Mouse (Mus musculus): ENCODE results near the gene Stam.
"Not testable (repeated sequence)": the region's sequence is repeated elsewhere in the genome, so short reads cannot be mapped to it uniquely, and the experiment has no call there.

Stam gene

DNA sequence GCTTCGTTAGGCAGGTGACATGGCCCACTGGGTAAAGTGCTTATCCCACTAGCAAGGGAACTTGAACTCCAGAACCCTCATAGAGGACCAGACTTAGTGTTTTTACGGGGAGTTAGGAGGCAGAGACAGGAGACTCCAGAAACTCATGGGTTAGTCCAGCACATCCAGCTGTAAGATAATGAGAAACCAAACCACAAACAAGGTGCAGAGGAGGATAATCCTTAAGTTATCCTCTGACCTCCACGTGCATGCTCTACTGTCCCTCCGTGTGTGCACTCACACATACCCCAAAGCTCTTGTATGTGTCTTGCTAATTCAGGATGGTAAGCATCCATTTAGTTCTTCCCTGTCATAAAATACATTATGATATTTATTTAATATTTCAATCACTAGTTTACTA lies 117.7 kb downstream of the Stam start:
- DNase-seq (ENCODE audit: low spot score), result no peak

DNA sequence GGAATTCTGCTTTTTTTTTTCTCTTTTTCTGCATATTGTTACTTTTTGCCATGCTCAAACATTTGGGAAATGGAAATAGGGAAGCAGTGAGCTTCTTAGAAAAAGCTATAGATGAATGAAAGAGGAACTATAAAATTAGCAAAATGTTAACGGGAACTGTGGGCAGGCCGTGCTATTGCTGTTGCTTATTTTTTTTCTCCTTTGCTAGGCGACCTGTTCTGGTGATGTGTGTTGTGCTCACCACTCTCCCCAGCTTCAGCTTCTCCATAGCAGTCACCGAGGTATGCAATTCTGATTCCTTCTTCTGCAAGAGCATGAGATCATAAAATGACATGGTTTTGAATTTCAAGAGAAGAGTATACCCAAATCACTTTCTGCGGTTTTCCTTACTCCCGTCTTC lies 118.1 kb downstream of the Stam start:
- no peak for DNase-seq (ENCODE audit: low spot score)

DNA sequence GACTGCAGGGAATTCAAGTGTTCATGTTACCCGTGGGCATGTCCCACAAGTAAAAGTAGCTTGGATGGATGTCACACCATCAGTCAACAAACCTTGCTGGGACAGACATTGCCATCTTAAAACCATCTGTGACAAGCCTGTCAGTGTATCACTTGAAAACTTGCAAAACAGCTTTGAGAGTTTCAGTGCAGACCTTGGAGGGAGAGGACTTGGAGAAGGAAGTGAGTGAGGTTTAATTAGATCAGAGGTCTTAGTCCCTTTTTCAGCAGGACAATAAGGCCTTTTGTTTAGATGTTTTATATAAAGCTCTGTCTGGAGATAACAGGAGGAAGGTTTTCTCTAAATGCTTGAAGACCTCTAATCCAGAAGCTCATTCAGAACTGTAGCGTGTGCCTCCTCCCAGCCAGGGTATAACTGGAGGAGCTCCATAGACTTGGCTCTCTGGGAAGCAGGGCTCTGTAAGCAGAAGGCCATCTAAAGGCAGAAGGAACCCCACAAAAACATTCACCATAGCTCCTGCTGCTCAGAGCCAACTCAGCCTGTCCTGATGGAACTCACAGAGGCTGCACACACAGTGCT lies 124.5 kb downstream of the Stam start:
- DNase-seq (ENCODE audit: low spot score), result not testable (repeated sequence)
